Mouse (Mus musculus): ENCODE results near the gene Stx4a. TPM values are rescaled to one million over a fixed set of nuclear protein-coding genes. Genes with fewer than 3 reads are reported as not detected.
"Not testable (repeated sequence)": the region's sequence is repeated elsewhere in the genome, so short reads cannot be mapped to it uniquely, and the experiment has no call there.

Stx4a gene
- total RNA-seq, 2 experiments from 2014 or later: 60.2 to 64.6 TPM

- no peak overlapping the region for H3K4me3 ChIP-seq
These were observed 61.9 kb downstream of the Stx4a start for GRCm38 (mm10) chr7:127885951-127886350.

GRCm38 (mm10) chr7:127886551-127886950 is 62.5 kb downstream of the Stx4a start:
- Histone ChIP-seq H3K27ac (peak overlapping the region; percentile 53), H3K4me3 (no peak overlapping the region)
- TF ChIP-seq CTCF (conservative IDR thresholded peaks at IDR 0.05): no peak
- no peak for DNase-seq (ENCODE audit: low spot score in 2 of 2)

More at GRCm38 (mm10) chr7:127885951-127886350, 61.9 kb downstream of the Stx4a start:
- H3K27ac ChIP-seq: peak overlapping the region; percentile 53
- peak in 1 of 2 experiments; percentile 46 for DNase-seq (ENCODE audit: low spot score in 2 of 2)
- TF ChIP-seq CTCF (conservative IDR thresholded peaks at IDR 0.05): no peak

- no peak overlapping the region for H3K4me3 ChIP-seq
- TF ChIP-seq CTCF (conservative IDR thresholded peaks at IDR 0.05): no peak
These were observed 63.1 kb downstream of the Stx4a start for GRCm38 (mm10) chr7:127887191-127887590.

GRCm38 (mm10) chr7:127887781-127888180 is 63.7 kb downstream of the Stx4a start:
- no peak for TF ChIP-seq CTCF (conservative IDR thresholded peaks at IDR 0.05)
- H3K4me3 ChIP-seq: no peak overlapping the region
- no peak overlapping the region for H3K27ac ChIP-seq
- no peak for DNase-seq (ENCODE audit: low spot score in 2 of 2)

More at GRCm38 (mm10) chr7:127887191-127887590, 63.1 kb downstream of the Stx4a start:
- H3K27ac ChIP-seq: peak overlapping the region; percentile 25; the same call in 1 of the 2 replicates
- DNase-seq (ENCODE audit: low spot score in 2 of 2): no peak

- Histone ChIP-seq H3K4me3 (no peak overlapping the region), H3K27ac (no peak overlapping the region)
- DNase-seq (ENCODE audit: low spot score in 2 of 2): no peak
- TF ChIP-seq CTCF (conservative IDR thresholded peaks at IDR 0.05): no peak
These were observed 64.7 kb downstream of the Stx4a start for GRCm38 (mm10) chr7:127888821-127889220.

GRCm38 (mm10) chr7:127890798-127891197 is 66.7 kb downstream of the Stx4a start, which contains the start of gene Prss53:
Gene Prss53, minus strand, starts transcription at chr7:127890970.
- H3K4me3 ChIP-seq: no peak within 1 kb of the TSS
- DNase-seq (ENCODE audit: low spot score in 2 of 2): no peak
- H3K27ac ChIP-seq: no peak within 1 kb of the TSS
- TF ChIP-seq CTCF (conservative IDR thresholded peaks at IDR 0.05): no peak

- DNase-seq (ENCODE audit: low spot score in 2 of 2): no peak
- no peak for TF ChIP-seq CTCF (conservative IDR thresholded peaks at IDR 0.05)
- no peak overlapping the region for H3K27ac ChIP-seq
- H3K4me3 ChIP-seq: peak overlapping the region; percentile 65
These were observed 70.4 kb downstream of the Stx4a start for GRCm38 (mm10) chr7:127894480-127894879.

- Histone ChIP-seq H3K27ac (peak within 1 kb of the TSS; percentile 86), H3K4me3 (peak within 1 kb of the TSS; percentile 65)
- TF ChIP-seq CTCF (conservative IDR thresholded peaks at IDR 0.05): peak; percentile 54
- DNase-seq (ENCODE audit: low spot score in 2 of 2): peak; percentile 92 to 96
These were observed 71.3 kb downstream of the Stx4a start, which contains the start of the genes Gm21974 and Vkorc1 for GRCm38 (mm10) chr7:127895442-127895841. Gene Gm21974, minus strand, starts transcription at chr7:127895454. Gene Vkorc1, minus strand, starts transcription at chr7:127895617.

- H3K27ac ChIP-seq: peak overlapping the region; percentile 69; the same call in 1 of the 2 replicates
- not testable (repeated sequence) for DNase-seq (ENCODE audit: low spot score in 2 of 2)
- peak overlapping the region; percentile 65; the same call in 1 of the 2 replicates for H3K4me3 ChIP-seq
These were observed 71.8 kb downstream of the Stx4a start for GRCm38 (mm10) chr7:127895891-127896290.

- no peak overlapping the region for H3K27ac ChIP-seq
- TF ChIP-seq CTCF (conservative IDR thresholded peaks at IDR 0.05): peak; percentile 86
- no peak overlapping the region for H3K4me3 ChIP-seq
- DNase-seq (ENCODE audit: low spot score in 2 of 2): peak; percentile 39 to 62
These were observed 72.3 kb downstream of the Stx4a start for GRCm38 (mm10) chr7:127896384-127896783.

- Histone ChIP-seq H3K4me3 (no peak overlapping the region), H3K27ac (no peak overlapping the region)
- no peak for TF ChIP-seq CTCF (conservative IDR thresholded peaks at IDR 0.05)
- no peak for DNase-seq (ENCODE audit: low spot score in 2 of 2)
These were observed 73.4 kb downstream of the Stx4a start for GRCm38 (mm10) chr7:127897542-127897941.

- Histone ChIP-seq H3K4me3 (no peak overlapping the region), H3K27ac (no peak overlapping the region)
- no peak for DNase-seq (ENCODE audit: low spot score in 2 of 2)
- TF ChIP-seq CTCF (conservative IDR thresholded peaks at IDR 0.05): no peak
These were observed 74.3 kb downstream of the Stx4a start for GRCm38 (mm10) chr7:127898179-127898956.

Other genes starting within 250 kb of the Stx4a start
- gene Ccdc189, start 235.7 kb upstream of the Stx4a start, total RNA-seq (2021): 10 to 100 TPM; 11.5 to 12.9 TPM
- gene Rnf40, start 235.5 kb upstream of the Stx4a start, total RNA-seq (2021): 10 to 100 TPM; 69.5 to 72.8 TPM
- gene Zfp629, start 208.5 kb upstream of the Stx4a start, total RNA-seq (2021): 10 to 100 TPM; 21.8 to 22.5 TPM
- 10 to 100 TPM; 20.1 to 26.6 TPM for gene Bcl7c, start 115.4 kb upstream of the Stx4a start, total RNA-seq (2021)
- gene Ctf1, start 111.6 kb upstream of the Stx4a start, total RNA-seq (2021): 1 to 10 TPM; 1.9 to 3.1 TPM
- gene Ctf2, start 92.1 kb upstream of the Stx4a start, total RNA-seq (2021): not detected
- gene Fbxl19, start 79.8 kb upstream of the Stx4a start, total RNA-seq (2021): 10 to 100 TPM; 53.8 to 59.7 TPM
- 10 to 100 TPM; 30.1 to 31.5 TPM for gene Orai3, start 54.5 kb upstream of the Stx4a start, total RNA-seq (2021)
- gene Setd1a, start 47.6 kb upstream of the Stx4a start, total RNA-seq (2021): 10 to 100 TPM; 44.5 to 49.4 TPM
- gene Gm49388, start 38.7 kb upstream of the Stx4a start, total RNA-seq (2021): 1 to 10 TPM; 1.4 to 3.3 TPM
- gene Hsd3b7, start 23.7 kb upstream of the Stx4a start, total RNA-seq (2021): 1 to 10 TPM; 7.0 to 8.8 TPM
- 100 to 1,000 TPM; 336 to 351 TPM for gene Stx1b, start 255 bp downstream of the Stx4a start, total RNA-seq (2021)
- 10 to 100 TPM; 33.3 to 35.8 TPM for gene Zfp646, start 51.9 kb downstream of the Stx4a start, total RNA-seq (2021)
- 10 to 100 TPM; 24.3 to 25.7 TPM for gene Zfp668, start 52.5 kb downstream of the Stx4a start, total RNA-seq (2021)
- gene Prss53, start 66.7 kb downstream of the Stx4a start, total RNA-seq (2021): 1 to 10 TPM; 2.8 to 3.1 TPM
- gene Gm21974, start 71.2 kb downstream of the Stx4a start, total RNA-seq (2021): not detected
- 10 to 100 TPM; 26.3 to 26.6 TPM for gene Vkorc1, start 71.3 kb downstream of the Stx4a start, total RNA-seq (2021)
- 10 to 100 TPM; 36.9 to 41.7 TPM for gene Bckdk, start 79.8 kb downstream of the Stx4a start, total RNA-seq (2021)
- gene Kat8, start 88.2 kb downstream of the Stx4a start, total RNA-seq (2021): 10 to 100 TPM; 31.7 to 34.3 TPM
- gene Prss8, start 105.8 kb downstream of the Stx4a start, total RNA-seq (2021): under 1 TPM; 0.20 to 0.66 TPM
- gene Prss36, start 122.4 kb downstream of the Stx4a start, total RNA-seq (2021): 10 to 100 TPM in 1 of 2 experiments, 1 to 10 TPM in 1; 9.7 to 10.6 TPM
- gene Fus, start 143.2 kb downstream of the Stx4a start, total RNA-seq (2021): 100 to 1,000 TPM; 345 to 392 TPM
- 1 to 10 TPM; 1.9 to 3.0 TPM for gene Pycard, start 169.6 kb downstream of the Stx4a start, total RNA-seq (2021)
- gene Trim72, start 179.7 kb downstream of the Stx4a start, total RNA-seq (2021): 1 to 10 TPM in 1 of 2 experiments, under 1 TPM in 1; 0.77 to 1.0 TPM
- gene Itgam, start 238.3 kb downstream of the Stx4a start, total RNA-seq (2021): 10 to 100 TPM; 10.1 to 10.6 TPM
- gene Gm49368, start 238.4 kb downstream of the Stx4a start, total RNA-seq (2021): not detected

Data from layer of hippocampus, adult 2 months (tissue).